Mouse (Mus musculus): Measurements from ENCODE around the gene Rab5a.

- TF ChIP-seq CTCF (IDR thresholded peaks at IDR 0.05; ENCODE audit: low read depth) (no peak), EP300 (IDR thresholded peaks at IDR 0.05; ENCODE audit: low read depth) (no peak)
Observed at GRCm38 (mm10) chr17:53551306-53552299, 72.6 kb downstream of the Rab5a start.
